Mouse (Mus musculus) hindbrain, embryonic 12.5 days (tissue): ENCODE results near the gene Sptbn2. TPM values are rescaled to one million over a fixed set of nuclear protein-coding genes. Genes with fewer than 3 reads are reported as not detected.

Experiments used
- ATAC-seq: fragments of 200-750 bp; cut with Nextera tagmentation; 2 replicates; pipeline ENCODE4 v1.8.0; 2017; ENCODE audit warnings: moderate TSS enrichment; ENCODE audit not compliant: low FRiP score
- H3K27ac ChIP-seq: fragments of 300-500 bp; sonication (generic); 2 replicates; pipeline ENCODE4 v1.5.1; 2016; ENCODE audit warnings: mild to moderate bottlenecking
- H3K27me3 ChIP-seq: fragments of 300-500 bp; sonication (generic); 2 replicates; pipeline ENCODE4 v1.6.1; 2016; ENCODE audit warnings: mild to moderate bottlenecking
- H3K36me3 ChIP-seq: fragments of 300-500 bp; sonication (generic); 2 replicates; pipeline ENCODE4 v1.6.1; 2016; ENCODE audit warnings: mild to moderate bottlenecking
- H3K4me1 ChIP-seq: fragments of 300-500 bp; sonication (generic); 2 replicates; pipeline ENCODE4 v1.6.1; 2016
- H3K4me2 ChIP-seq: fragments of 300-500 bp; sonication (generic); replicated peaks from 2 replicates; pipeline ENCODE4 v1.6.1; 2016; ENCODE audit warnings: mild to moderate bottlenecking
- H3K4me3 ChIP-seq: fragments of 300-500 bp; sonication (generic); 2 replicates; pipeline ENCODE4 v1.5.1; 2016; ENCODE audit warnings: mild to moderate bottlenecking
- H3K9ac ChIP-seq: fragments of 300-500 bp; sonication (generic); 2 replicates; pipeline ENCODE4 v1.6.1; 2016; ENCODE audit warnings: mild to moderate bottlenecking, moderate library complexity
- H3K9me3 ChIP-seq: fragments of 300-500 bp; sonication (generic); replicated peaks from 2 replicates; pipeline ENCODE4 v1.6.1; 2016; ENCODE audit warnings: mild to moderate bottlenecking
- WGBS: fragments of 180-500 bp; shearing (Covaris S2); methylation state at CpG from one replicate; pipeline ENCODE4 v1.1.7; 2016; 5-methylcytosine and 5-hydroxymethylcytosine counted together
- polyA plus RNA-seq: library from polyadenylated mRNA; unstranded; fragments of >200 nt; fragmentation: Nextera tagmentation; extraction: Ambion mirVana; gene quantifications from 2 replicates; pipeline ENCODE4 v1.2.1, GENCODE M21; 2016

Gene Sptbn2
- 42.8 and 43.7 TPM in 2 replicates for polyA plus RNA-seq

DNA sequence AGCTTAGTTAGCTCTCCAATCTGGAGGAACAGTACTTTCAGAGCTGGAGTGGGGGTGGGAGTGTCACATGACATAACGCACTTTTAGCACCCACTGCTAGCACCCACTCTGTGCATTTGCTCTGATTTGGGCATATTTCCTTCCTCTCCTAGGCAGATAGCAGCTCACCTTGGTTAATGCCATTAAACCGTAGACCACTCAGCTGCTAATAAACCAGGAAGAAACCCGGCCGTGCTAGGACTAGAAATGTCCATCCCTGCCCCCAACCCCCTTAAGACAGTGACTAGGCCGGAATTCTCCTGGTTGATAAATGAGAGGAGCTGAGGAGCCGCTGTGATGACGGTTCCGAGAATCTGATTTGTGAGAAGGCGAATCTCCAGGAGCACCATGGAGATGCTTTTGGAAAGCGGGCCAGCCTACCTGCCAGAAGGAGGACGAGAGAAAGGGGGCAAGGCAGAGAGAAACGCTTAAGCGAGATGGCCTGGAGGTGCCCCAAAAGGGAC lies at the start of gene Sptbn2:
Gene Sptbn2 (plus strand): TSS at position 70 of the 503 bp plus-strand sequence.
- peak within 1 kb of the TSS; percentile 94 for H3K9ac ChIP-seq
- H3K9me3 ChIP-seq = no peaks in the 10 kb centered on the region
- WGBS = 7% methylated on average over 13 of the region's 13 CpGs
- peaks cover 26% of the 10 kb centered on the region for H3K4me1 ChIP-seq
- peak; percentile 57 for ATAC-seq
- H3K36me3 ChIP-seq = no peaks in the 10 kb centered on the region
- H3K4me3 ChIP-seq = peak within 1 kb of the TSS; percentile 83
- H3K4me2 ChIP-seq = peak within 1 kb of the TSS; percentile 84
- H3K27ac ChIP-seq = peak within 1 kb of the TSS; percentile 96
- H3K27me3 ChIP-seq = peaks cover 7% of the 10 kb centered on the region; the same call in 1 of the 2 replicates

DNA sequence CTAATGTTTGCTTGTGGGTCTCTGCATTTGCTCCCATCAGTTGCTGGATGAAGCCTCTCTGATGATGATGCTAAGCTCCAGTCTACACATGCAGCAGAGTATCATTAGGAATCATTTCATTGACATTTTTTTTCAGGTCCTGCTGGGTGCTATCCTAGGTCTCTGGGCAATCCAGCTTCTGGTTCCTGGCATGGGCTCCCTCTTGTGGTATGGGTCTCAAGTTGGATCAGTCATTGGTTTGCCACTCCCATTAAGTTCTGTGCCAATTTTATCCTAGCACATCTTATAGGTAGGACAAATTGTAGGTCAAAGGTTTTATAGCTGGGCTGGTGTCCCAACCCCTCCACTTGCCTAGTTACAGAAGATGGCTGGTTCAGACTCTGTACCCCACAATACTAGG lies 44.2 kb upstream of the Sptbn2 start:
- no peak overlapping the region for H3K27ac ChIP-seq
- H3K4me3 ChIP-seq = no peak overlapping the region
- no peaks in the 10 kb centered on the region for H3K36me3 ChIP-seq
- H3K9ac ChIP-seq = no peak overlapping the region
- no peaks in the 10 kb centered on the region for H3K9me3 ChIP-seq
- H3K4me2 ChIP-seq = no peak overlapping the region
- H3K27me3 ChIP-seq = no peaks in the 10 kb centered on the region
- no peak for ATAC-seq
- H3K4me1 ChIP-seq = no peaks in the 10 kb centered on the region

DNA sequence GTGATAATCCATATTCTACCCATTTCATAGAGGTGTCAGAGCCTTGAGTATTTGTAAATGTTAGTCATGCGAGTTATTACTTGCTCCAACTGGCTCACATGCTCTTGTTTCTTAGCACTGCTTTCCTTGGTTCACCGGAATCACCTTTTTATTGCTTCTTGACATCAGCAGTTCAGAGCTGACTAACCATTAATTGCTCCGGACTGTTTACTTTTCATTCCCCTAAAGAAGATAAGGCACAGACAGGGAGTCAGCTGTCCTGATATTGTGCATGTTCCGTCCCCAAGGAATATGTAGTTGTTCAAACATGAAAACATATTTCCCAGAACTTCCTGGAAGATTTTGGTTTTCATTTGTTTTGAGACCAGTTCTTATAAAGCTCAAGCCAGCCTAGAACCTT lies 40.2 kb upstream of the Sptbn2 start:
- no peaks in the 10 kb centered on the region for H3K36me3 ChIP-seq
- ATAC-seq = no peak
- no peak overlapping the region for H3K27ac ChIP-seq
- H3K4me2 ChIP-seq = no peak overlapping the region
- H3K4me3 ChIP-seq = no peak overlapping the region
- H3K4me1 ChIP-seq = no peaks in the 10 kb centered on the region
- WGBS = 94% methylated on average over 4 of the region's 4 CpGs
- no peak overlapping the region for H3K9ac ChIP-seq
- H3K9me3 ChIP-seq = no peaks in the 10 kb centered on the region
- no peaks in the 10 kb centered on the region for H3K27me3 ChIP-seq

DNA sequence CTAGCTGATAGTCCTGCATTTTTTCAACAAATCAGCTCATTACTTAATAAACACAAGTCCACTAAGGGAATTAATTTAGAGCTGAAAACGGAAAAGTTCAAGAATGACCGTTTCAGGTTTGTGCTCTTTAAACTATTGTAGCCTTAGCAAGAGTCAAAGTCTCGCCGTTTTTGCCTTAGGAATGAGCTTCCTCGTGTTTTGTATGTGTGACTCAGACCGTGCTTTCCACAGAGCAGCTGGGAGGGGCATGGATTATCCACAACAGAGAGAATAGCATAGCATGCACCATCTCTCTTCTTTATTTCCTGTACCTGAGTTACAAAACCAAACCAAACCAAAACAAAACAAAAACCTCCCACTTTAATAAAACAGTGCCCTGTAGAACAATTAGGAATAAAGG lies 38.6 kb upstream of the Sptbn2 start:
- Histone ChIP-seq H3K4me2 (no peak overlapping the region), H3K4me3 (no peak overlapping the region), H3K9me3 (no peaks in the 10 kb centered on the region), H3K9ac (no peak overlapping the region), H3K4me1 (no peaks in the 10 kb centered on the region), H3K27ac (no peak overlapping the region), H3K27me3 (no peaks in the 10 kb centered on the region), H3K36me3 (no peaks in the 10 kb centered on the region)
- no peak for ATAC-seq
- 53% methylated on average over 6 of the region's 6 CpGs for WGBS

DNA sequence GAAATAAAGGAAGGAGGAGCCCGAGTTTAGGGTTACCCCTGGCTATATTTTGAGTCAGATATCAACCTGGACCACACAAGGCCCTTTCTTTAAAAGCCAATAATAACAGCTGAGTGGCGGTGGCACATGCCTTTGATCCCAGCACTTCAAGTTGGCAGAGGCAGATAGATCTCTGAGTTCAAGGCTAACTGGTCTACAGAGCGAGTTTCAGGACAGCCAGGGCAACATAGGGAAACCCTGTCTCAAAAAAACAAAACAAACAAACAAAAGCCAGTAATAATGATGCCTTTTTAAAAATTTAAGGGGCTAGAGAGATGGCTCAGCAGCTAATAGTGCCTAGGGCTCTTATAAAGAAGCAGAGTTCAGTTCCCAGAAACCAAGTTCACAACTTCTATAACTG lies 16.6 kb upstream of the Sptbn2 start:
- peaks cover 9% of the 10 kb centered on the region; the same call in 1 of the 2 replicates for H3K4me1 ChIP-seq
- ATAC-seq = no peak
- H3K27me3 ChIP-seq = peaks cover 17% of the 10 kb centered on the region
- H3K9me3 ChIP-seq = no peaks in the 10 kb centered on the region
- no peak overlapping the region for H3K9ac ChIP-seq
- H3K27ac ChIP-seq = no peak overlapping the region
- H3K4me2 ChIP-seq = no peak overlapping the region
- H3K36me3 ChIP-seq = no peaks in the 10 kb centered on the region
- 71% methylated on average over 3 of the region's 3 CpGs for WGBS
- H3K4me3 ChIP-seq = no peak overlapping the region

DNA sequence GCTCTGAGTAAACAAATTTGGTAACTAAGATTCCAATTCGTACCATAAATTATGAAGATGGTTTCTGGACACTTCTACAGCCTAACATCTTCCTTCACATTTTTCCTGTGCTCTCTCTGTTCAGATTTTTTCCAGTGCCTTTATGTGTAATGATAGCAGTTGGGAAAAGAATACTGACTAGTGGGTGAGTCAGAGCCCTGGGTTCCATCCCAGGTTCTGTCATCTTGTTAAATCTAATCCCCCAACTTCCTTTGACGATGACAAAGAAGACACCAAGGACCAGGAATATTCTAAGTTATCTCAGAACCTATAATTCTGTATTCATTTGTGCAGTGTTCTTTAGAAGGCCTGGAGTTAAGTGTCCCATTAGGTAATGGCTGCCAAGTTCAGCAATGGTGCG lies 13.8 kb upstream of the Sptbn2 start:
- Histone ChIP-seq H3K4me2 (no peak overlapping the region), H3K4me1 (peaks cover 9% of the 10 kb centered on the region; the same call in 1 of the 2 replicates), H3K9ac (no peak overlapping the region), H3K4me3 (no peak overlapping the region), H3K36me3 (no peaks in the 10 kb centered on the region), H3K9me3 (no peaks in the 10 kb centered on the region), H3K27me3 (peaks cover 38% of the 10 kb centered on the region), H3K27ac (no peak overlapping the region)
- WGBS = 88% methylated on average over 3 of the region's 3 CpGs
- no peak for ATAC-seq

DNA sequence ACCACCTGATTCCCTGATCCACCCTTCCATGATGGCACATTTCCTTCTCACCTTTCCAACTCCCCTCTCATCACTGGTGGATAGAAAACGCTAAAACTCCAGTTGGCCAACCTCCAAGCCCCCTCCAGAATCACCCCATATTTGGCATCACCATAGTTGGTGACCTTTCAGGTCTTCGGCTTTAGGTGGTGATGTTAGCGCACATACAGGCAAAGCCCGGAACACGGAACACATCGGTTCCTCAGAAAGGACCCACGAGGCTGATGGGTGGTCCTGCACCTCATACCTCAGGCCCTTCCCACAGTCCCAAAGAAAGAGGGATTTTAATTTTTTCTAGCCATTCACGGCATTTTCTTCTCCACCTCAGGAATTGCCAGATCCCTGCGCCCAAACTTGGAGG lies 13.2 kb upstream of the Sptbn2 start:
- peak overlapping the region; percentile 67; the same call in 1 of the 2 replicates for H3K9ac ChIP-seq
- H3K27me3 ChIP-seq = peaks cover 38% of the 10 kb centered on the region
- H3K9me3 ChIP-seq = no peaks in the 10 kb centered on the region
- H3K36me3 ChIP-seq = no peaks in the 10 kb centered on the region
- peak overlapping the region; percentile 54 for H3K4me3 ChIP-seq
- ATAC-seq = no peak
- 81% methylated on average over 9 of the region's 9 CpGs for WGBS
- peak overlapping the region; percentile 71 for H3K4me2 ChIP-seq
- peaks cover 9% of the 10 kb centered on the region; the same call in 1 of the 2 replicates for H3K4me1 ChIP-seq
- H3K27ac ChIP-seq = peak overlapping the region; percentile 76; the same call in 1 of the 2 replicates

DNA sequence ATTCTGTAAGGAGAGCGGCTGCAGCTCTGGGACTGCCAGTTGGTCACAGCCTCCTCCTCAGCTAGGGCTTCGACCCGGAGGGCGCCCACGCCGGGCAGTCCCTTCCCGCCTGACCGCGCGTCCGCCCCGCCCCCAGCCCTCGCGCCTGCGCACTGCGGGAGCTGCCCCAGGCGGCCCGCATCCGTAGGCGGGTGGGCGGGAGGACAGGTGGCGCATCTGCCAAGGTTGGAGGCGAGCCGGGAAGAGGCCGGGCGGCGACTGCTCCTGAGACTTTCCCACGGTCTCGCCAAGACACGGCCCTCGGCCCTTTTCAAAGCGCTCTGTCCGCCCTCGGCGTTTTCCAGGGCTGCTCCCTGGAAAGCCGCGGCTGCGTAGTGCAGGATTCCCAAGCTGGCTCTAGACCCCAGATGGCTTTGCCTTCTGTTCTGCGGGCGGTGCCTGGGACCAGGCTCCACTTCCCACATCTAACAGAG lies 12.7 kb upstream of the Sptbn2 start, which contains the start of gene Gm960:
Gene Gm960 (minus strand): TSS at position 464 of the 473 bp plus-strand sequence.
- H3K27me3 ChIP-seq = peaks cover 38% of the 10 kb centered on the region
- peaks cover 9% of the 10 kb centered on the region; the same call in 1 of the 2 replicates for H3K4me1 ChIP-seq
- ATAC-seq = peak; percentile 89
- peak within 1 kb of the TSS; percentile 71 for H3K4me2 ChIP-seq
- H3K9ac ChIP-seq = peak within 1 kb of the TSS; percentile 67
- no peaks in the 10 kb centered on the region for H3K36me3 ChIP-seq
- H3K4me3 ChIP-seq = peak within 1 kb of the TSS; percentile 54
- WGBS = 1% methylated on average over 40 of the region's 40 CpGs
- H3K27ac ChIP-seq = peak within 1 kb of the TSS; percentile 76
- no peaks in the 10 kb centered on the region for H3K9me3 ChIP-seq

DNA sequence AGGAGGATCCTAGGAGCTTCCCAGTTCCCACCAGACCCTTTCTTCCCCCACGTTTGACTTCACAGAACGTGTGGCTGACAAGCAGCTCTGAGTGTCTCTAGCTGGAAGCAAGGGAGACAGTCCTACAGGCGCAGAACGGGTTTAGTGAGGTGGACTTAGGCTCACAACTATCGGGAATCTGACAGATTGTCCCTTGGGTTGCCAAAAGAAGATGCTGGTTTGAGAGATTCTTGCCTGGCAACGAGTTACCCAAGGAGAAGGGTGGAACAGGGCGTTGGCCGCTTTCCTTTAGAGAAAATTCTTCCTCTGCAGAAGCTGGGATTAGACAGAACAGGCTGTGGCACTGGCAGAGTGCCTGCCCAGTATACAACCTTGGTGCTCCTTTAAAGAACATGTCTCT lies 12.1 kb upstream of the Sptbn2 start:
- Histone ChIP-seq H3K4me1 (peaks cover 9% of the 10 kb centered on the region; the same call in 1 of the 2 replicates), H3K4me2 (peak overlapping the region; percentile 71), H3K4me3 (peak overlapping the region; percentile 54; the same call in 1 of the 2 replicates), H3K36me3 (no peaks in the 10 kb centered on the region), H3K27ac (no peak overlapping the region), H3K9ac (no peak overlapping the region), H3K27me3 (peaks cover 38% of the 10 kb centered on the region), H3K9me3 (no peaks in the 10 kb centered on the region)
- ATAC-seq = no peak
- 40% methylated on average over 8 of the region's 8 CpGs for WGBS

DNA sequence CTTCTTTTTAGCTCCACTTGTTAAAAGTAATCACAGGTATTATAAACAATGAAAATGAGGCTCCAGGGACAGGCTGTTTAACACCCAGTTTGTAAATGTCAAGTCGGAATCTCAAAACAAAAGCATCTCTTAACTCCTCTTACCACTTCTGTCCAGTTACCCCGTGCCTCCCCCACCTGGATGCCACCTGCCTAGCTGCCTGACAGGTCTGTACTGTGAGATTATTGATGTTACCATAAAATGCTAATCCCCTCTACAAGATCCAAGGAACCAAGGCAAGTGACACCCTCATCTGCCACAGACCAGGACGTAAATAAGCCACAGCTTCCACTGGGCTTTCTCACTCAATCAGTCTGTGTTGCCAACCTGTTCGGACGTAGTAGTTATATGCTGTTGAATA lies 11.1 kb upstream of the Sptbn2 start:
- peaks cover 35% of the 10 kb centered on the region for H3K27me3 ChIP-seq
- H3K9ac ChIP-seq = no peak overlapping the region
- H3K4me2 ChIP-seq = no peak overlapping the region
- no peaks in the 10 kb centered on the region for H3K36me3 ChIP-seq
- 57% methylated on average over 5 of the region's 5 CpGs for WGBS
- ATAC-seq = no peak
- no peak overlapping the region for H3K27ac ChIP-seq
- H3K9me3 ChIP-seq = no peaks in the 10 kb centered on the region
- no peak overlapping the region for H3K4me3 ChIP-seq
- H3K4me1 ChIP-seq = peaks cover 9% of the 10 kb centered on the region; the same call in 1 of the 2 replicates

DNA sequence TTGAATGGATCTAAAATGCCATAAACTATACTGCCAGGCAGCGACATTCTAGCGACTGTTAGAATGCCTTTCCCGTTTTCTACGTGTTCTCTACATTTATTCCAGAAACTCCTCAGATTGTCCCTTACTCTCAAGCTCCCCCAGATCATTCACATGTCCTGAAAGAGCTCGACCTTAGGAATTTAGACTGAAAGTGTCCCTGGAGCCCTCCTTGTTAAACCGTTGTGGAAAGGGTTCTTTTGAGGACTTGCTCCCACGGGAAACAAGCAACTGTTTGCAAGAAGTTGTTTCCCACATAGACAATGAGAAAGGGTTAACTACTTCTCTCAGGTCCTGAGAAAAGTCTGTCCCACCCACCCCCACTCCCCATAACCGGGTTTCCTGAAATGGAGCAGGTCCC lies 10.3 kb upstream of the Sptbn2 start:
- ATAC-seq = no peak
- Histone ChIP-seq H3K9ac (no peak overlapping the region), H3K4me1 (peaks cover 9% of the 10 kb centered on the region; the same call in 1 of the 2 replicates), H3K27me3 (peaks cover 35% of the 10 kb centered on the region), H3K4me3 (no peak overlapping the region), H3K36me3 (no peaks in the 10 kb centered on the region), H3K27ac (no peak overlapping the region), H3K9me3 (no peaks in the 10 kb centered on the region), H3K4me2 (no peak overlapping the region)
- WGBS = 74% methylated on average over 8 of the region's 8 CpGs

DNA sequence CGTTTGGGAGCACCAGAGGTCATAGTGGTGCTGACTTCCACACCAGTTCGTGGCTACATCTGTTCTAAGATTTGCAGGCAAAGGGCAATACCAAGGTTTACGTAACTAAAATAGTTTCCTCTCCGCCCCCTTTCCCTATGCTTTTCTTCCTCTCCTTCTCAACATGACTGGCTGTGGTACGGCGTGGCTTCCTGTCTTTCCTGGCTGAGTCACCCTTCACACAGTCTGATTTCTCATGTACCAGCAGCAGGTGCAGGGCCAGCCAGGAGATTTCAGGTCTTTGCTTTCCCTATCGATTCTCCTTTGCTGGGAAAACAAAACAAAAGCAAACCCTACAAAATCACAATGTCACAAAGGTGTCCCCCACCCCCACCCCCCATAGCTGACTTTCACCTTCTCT lies 9.7 kb upstream of the Sptbn2 start:
- 72% methylated on average over 7 of the region's 7 CpGs for WGBS
- no peaks in the 10 kb centered on the region for H3K36me3 ChIP-seq
- no peaks in the 10 kb centered on the region for H3K9me3 ChIP-seq
- no peak overlapping the region for H3K27ac ChIP-seq
- H3K27me3 ChIP-seq = peaks cover 35% of the 10 kb centered on the region
- ATAC-seq = no peak
- no peak overlapping the region for H3K4me3 ChIP-seq
- H3K4me2 ChIP-seq = no peak overlapping the region
- H3K4me1 ChIP-seq = peaks cover 9% of the 10 kb centered on the region; the same call in 1 of the 2 replicates
- no peak overlapping the region for H3K9ac ChIP-seq

DNA sequence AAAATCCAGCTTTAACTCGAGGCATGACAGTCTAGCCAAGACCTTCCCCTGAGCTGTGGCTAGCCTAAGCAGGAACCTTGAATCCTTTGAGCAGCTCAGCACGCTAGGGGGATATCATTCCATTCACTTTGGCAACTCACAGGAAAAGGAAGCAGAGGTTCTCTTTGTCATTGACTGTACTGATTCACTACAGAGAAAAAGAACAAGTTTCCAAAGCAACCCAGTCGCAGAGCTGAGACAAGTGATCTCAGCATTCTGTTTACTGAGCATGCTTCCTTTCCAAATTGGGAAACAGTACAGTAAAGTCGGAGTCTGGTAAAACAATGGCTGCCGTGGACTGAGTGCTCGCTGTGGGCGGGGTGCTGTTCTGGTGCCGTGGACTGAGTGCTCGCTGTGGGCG lies 2.2 kb upstream of the Sptbn2 start:
- H3K4me2 ChIP-seq = no peak overlapping the region
- no peak overlapping the region for H3K27ac ChIP-seq
- H3K4me3 ChIP-seq = no peak overlapping the region
- no peaks in the 10 kb centered on the region for H3K36me3 ChIP-seq
- peaks cover 13% of the 10 kb centered on the region for H3K4me1 ChIP-seq
- H3K9me3 ChIP-seq = no peaks in the 10 kb centered on the region
- H3K9ac ChIP-seq = no peak overlapping the region
- 83% methylated on average over 10 of the region's 10 CpGs for WGBS
- ATAC-seq = no peak
- peaks cover 4% of the 10 kb centered on the region; the same call in 1 of the 2 replicates for H3K27me3 ChIP-seq
